Mouse (Mus musculus): ENCODE results near the gene Ptgr1. TPM values are rescaled to one million over a fixed set of nuclear protein-coding genes. Genes with fewer than 3 reads are reported as not detected.

The Ptgr1 gene
- 1 to 10 TPM in 1 of 2 experiments, under 1 TPM in 1; 0.80 to 1.2 TPM for total RNA-seq (2023)

GRCm38 (mm10) chr4:58986540-58987190, at the start of gene Ptgr1:
Ptgr1 (minus strand) TSS chr4:58987119.

GRCm38 (mm10) chr4:59034918-59035785, 48.2 kb upstream of the Ptgr1 start, which contains the start of gene Gng10:
Gng10 (plus strand) TSS chr4:59035088.

GRCm38 (mm10) chr4:59002948-59003805, 16.3 kb upstream of the Ptgr1 start, which contains the start of gene Gm20503:
Gm20503 (plus strand) TSS chr4:59003210.

GRCm38 (mm10) chr4:58994762-58995161, 7.8 kb upstream of the Ptgr1 start, which contains the start of gene Dnajc25:
Dnajc25 (plus strand) TSS chr4:58995062.

GRCm38 (mm10) chr4:58943420-58944205, 43.3 kb downstream of the Ptgr1 start, which contains the start of gene Zkscan16:
Zkscan16 (plus strand) TSS chr4:58943628.

Other genes starting within 250 kb of the Ptgr1 start
- under 1 TPM in 1 of 2 experiments, not detected in 1; 0.41 TPM for gene Olfr267, start 199.4 kb downstream of the Ptgr1 start, total RNA-seq (2023)
- gene Ecpas, start 74.4 kb downstream of the Ptgr1 start, total RNA-seq (2023) = 100 to 1,000 TPM in 1 of 2 experiments, 10 to 100 TPM in 1; 98.4 to 127 TPM
- not detected for gene Zkscan16, start 43.5 kb downstream of the Ptgr1 start, total RNA-seq (2023)
- gene Dnajc25, start 7.9 kb upstream of the Ptgr1 start, total RNA-seq (2023) = 10 to 100 TPM; 10.1 to 12.4 TPM
- 1 to 10 TPM in 1 of 2 experiments, not detected in 1; 6.7 TPM for gene Gm20503, start 16.1 kb upstream of the Ptgr1 start, total RNA-seq (2023)
- gene Gng10, start 48.0 kb upstream of the Ptgr1 start, total RNA-seq (2023) = 10 to 100 TPM; 52.8 to 71.4 TPM
- gene AI481877, start 151.9 kb upstream of the Ptgr1 start, total RNA-seq (2023) = not detected
- gene Ugcg, start 202.1 kb upstream of the Ptgr1 start, total RNA-seq (2023) = 100 to 1,000 TPM; 118 to 125 TPM

All from B cell, adult 67 days (primary cell).